9 mouse cellular contexts compared by ENCODE assay signal in genomic region chr5:135982398-135982797, GRCm38 (mm10). TPM values are rescaled to one million over a fixed set of nuclear protein-coding genes. Genes with fewer than 3 reads are reported as not detected.
DNase-seq lines count a peak whose midpoint lies in the region; ATAC-seq and TF ChIP-seq lines count a peak whose summit lies in the region.
"Had no signal": no experiment of that assay in that cellular context is flagged by ENCODE, and none has a peak within 500 bp of the region (broad histone marks: within the 10 kb centered on the region; RNA-seq: fewer than 3 reads in every experiment).

No protein-coding gene starts in this region.

- H3K4me3 ChIP-seq in ES-Bruce4 (ENCODE audit: low read depth, low read length), result no peak overlapping the region
- H3K4me3 ChIP-seq: embryonic facial prominence, embryonic 12.5 days had no signal

- no peaks in the 10 kb centered on the region for H3K36me3 ChIP-seq in ES-Bruce4 (ENCODE audit: control insufficient read depth, insufficient read depth, low read length, poor library complexity, severe bottlenecking)
- H3K36me3 ChIP-seq: embryonic facial prominence, embryonic 12.5 days had no signal

- no peak for TF ChIP-seq POLR2A in ES-Bruce4 (IDR thresholded peaks at IDR 0.05; ENCODE audit: insufficient read depth, low read length)

- H3K9ac ChIP-seq in ES-Bruce4 (ENCODE audit: low read depth, poor library complexity, severe bottlenecking), result no peak overlapping the region
- H3K9ac ChIP-seq: embryonic facial prominence, embryonic 12.5 days had no signal

- TF ChIP-seq EP300 in ES-Bruce4 (IDR thresholded peaks at IDR 0.05; ENCODE audit: insufficient read depth, low read depth, low read length), result no peak

- intact Hi-C loops in left cerebral cortex, postnatal 14 days (cut with DNase I), result loop anchor here (5.0 kb wide), 1 partner anchor 80 kb away; no protein-coding TSS in a partner anchor

- no peak overlapping the region for H3K27ac ChIP-seq in ES-Bruce4 (ENCODE audit: insufficient read depth, low read length)
- H3K27ac ChIP-seq: embryonic facial prominence, embryonic 12.5 days had no signal

- peak; percentile 52; the same call in 1 of the 2 replicates for ATAC-seq in cerebellum, adult (ENCODE audit: insufficient number of reproducible peaks, low FRiP score, low TSS enrichment)
- ATAC-seq in megakaryocyte, adult 5-6 weeks (ENCODE audit: poor library complexity, severe bottlenecking), result peak; percentile 86

- DNase-seq in left cerebral cortex, postnatal 14 days (ENCODE audit: low spot score in 2 of 2), result peak; percentile 28 to 39
- no peak for DNase-seq in left cerebral cortex, adult 11 months (ENCODE audit: low spot score)
- peak; percentile 73 for DNase-seq in gastrocnemius, postnatal 10 days
- DNase-seq in kidney, adult 8-10 months, result peak; percentile 30 to 64
- no peak for DNase-seq in c-Kit-positive CD71-positive TER-119-positive erythroid progenitor cells, embryonic 14.5 days (ENCODE audit: low spot score)

- TF ChIP-seq CTCF in ES-Bruce4 (IDR thresholded peaks at IDR 0.05; ENCODE audit: low read depth, low read length), result peak; percentile 97

- H3K4me1 ChIP-seq in ES-Bruce4 (ENCODE audit: control insufficient read depth, insufficient read depth, low read length), result peaks cover 8% of the 10 kb centered on the region
- H3K4me1 ChIP-seq: embryonic facial prominence, embryonic 12.5 days had no signal

- no peaks in the 10 kb centered on the region for H3K27me3 ChIP-seq in ES-Bruce4 (ENCODE audit: control insufficient read depth, insufficient read depth, low read length, poor library complexity, severe bottlenecking)
- H3K27me3 ChIP-seq: embryonic facial prominence, embryonic 12.5 days had no signal

- no peaks in the 10 kb centered on the region for H3K9me3 ChIP-seq in ES-Bruce4 (replicated peaks; ENCODE audit: control insufficient read depth, insufficient read depth, low read length, poor library complexity, severe bottlenecking)
- H3K9me3 ChIP-seq: embryonic facial prominence, embryonic 12.5 days had no signal

RNA-seq across cellular contexts. Expression of gene Zp3, which starts 2.5 kb away (rescaled TPM):
- total RNA-seq in left cerebral cortex, postnatal 14 days (2021), result not detected
- 2.0 and 2.4 TPM in 2 replicates for polyA plus RNA-seq in ES-Bruce4 (2011; ENCODE audit: insufficient read depth, insufficient read length, low read depth, missing spikeins)
- total RNA-seq in gastrocnemius, postnatal 10 days (2021), result not detected
- 0.20 TPM in 1 of 2 replicates, not detected in the other for total RNA-seq in megakaryocyte, adult 5-6 weeks (2015)
- total RNA-seq in megakaryocyte, adult 5-6 weeks (2017), result not detected in 2 replicates

RNA-seq across cellular contexts. Expression of gene Ssc4d, which starts 8.1 kb away (rescaled TPM):
- 1 to 10 TPM; 1.4 to 1.5 TPM for total RNA-seq in left cerebral cortex, postnatal 14 days (2021)
- polyA plus RNA-seq in ES-Bruce4 (2011; ENCODE audit: insufficient read depth, insufficient read length, low read depth, missing spikeins), result 6.3 and 9.5 TPM in 2 replicates
- 1 to 10 TPM in 1 of 2 experiments, under 1 TPM in 1; 0.78 to 1.1 TPM for total RNA-seq in gastrocnemius, postnatal 10 days (2021)
- 17.1 and 19.9 TPM in 2 replicates for total RNA-seq in megakaryocyte, adult 5-6 weeks (2015)
- 6.0 and 7.4 TPM in 2 replicates for total RNA-seq in megakaryocyte, adult 5-6 weeks (2017)

RNA-seq across cellular contexts. Expression of gene Dtx2, which starts 12.2 kb away (rescaled TPM):
- 1 to 10 TPM; 8.6 to 9.1 TPM for total RNA-seq in left cerebral cortex, postnatal 14 days (2021)
- polyA plus RNA-seq in ES-Bruce4 (2011; ENCODE audit: insufficient read depth, insufficient read length, low read depth, missing spikeins), result 23.7 and 25.0 TPM in 2 replicates
- total RNA-seq in gastrocnemius, postnatal 10 days (2021), result 1 to 10 TPM; 7.7 to 9.2 TPM
- total RNA-seq in megakaryocyte, adult 5-6 weeks (2015), result 26.3 and 30.3 TPM in 2 replicates
- total RNA-seq in megakaryocyte, adult 5-6 weeks (2017), result 10.9 and 12.4 TPM in 2 replicates

RNA-seq across cellular contexts. Expression of gene Ywhag, which starts 48.0 kb away (rescaled TPM):
- total RNA-seq in left cerebral cortex, postnatal 14 days (2021), result 1,000 to 10,000 TPM; 1,469 to 1,528 TPM
- 372 TPM in 2 replicates for polyA plus RNA-seq in ES-Bruce4 (2011; ENCODE audit: insufficient read depth, insufficient read length, low read depth, missing spikeins)
- 100 to 1,000 TPM; 302 to 322 TPM for total RNA-seq in gastrocnemius, postnatal 10 days (2021)
- total RNA-seq in megakaryocyte, adult 5-6 weeks (2015), result 124 and 141 TPM in 2 replicates
- total RNA-seq in megakaryocyte, adult 5-6 weeks (2017), result 72.4 and 88.1 TPM in 2 replicates

RNA-seq across cellular contexts. Expression of gene Upk3b, which starts 55.9 kb away (rescaled TPM):
- total RNA-seq in left cerebral cortex, postnatal 14 days (2021), result not detected
- polyA plus RNA-seq in ES-Bruce4 (2011; ENCODE audit: insufficient read depth, insufficient read length, low read depth, missing spikeins), result 0.34 and 0.38 TPM in 2 replicates
- under 1 TPM in 1 of 2 experiments, not detected in 1; 0.14 TPM for total RNA-seq in gastrocnemius, postnatal 10 days (2021)
- total RNA-seq in megakaryocyte, adult 5-6 weeks (2015), result not detected in 2 replicates
- not detected in 2 replicates for total RNA-seq in megakaryocyte, adult 5-6 weeks (2017)

Comparison
In these comparisons a context has a peak if more than half of its experiments do, and no peak if none do; other contexts are left out.
1. DNase-seq: peak in left cerebral cortex, postnatal 14 days (2 of 2), gastrocnemius, postnatal 10 days (single experiment) and kidney, adult 8-10 months (2 of 2); none in left cerebral cortex, adult 11 months (single experiment) and c-Kit-positive CD71-positive TER-119-positive erythroid progenitor cells, embryonic 14.5 days (single experiment).